Mouse (Mus musculus): ENCODE results near the gene Coro2a.

DNA sequence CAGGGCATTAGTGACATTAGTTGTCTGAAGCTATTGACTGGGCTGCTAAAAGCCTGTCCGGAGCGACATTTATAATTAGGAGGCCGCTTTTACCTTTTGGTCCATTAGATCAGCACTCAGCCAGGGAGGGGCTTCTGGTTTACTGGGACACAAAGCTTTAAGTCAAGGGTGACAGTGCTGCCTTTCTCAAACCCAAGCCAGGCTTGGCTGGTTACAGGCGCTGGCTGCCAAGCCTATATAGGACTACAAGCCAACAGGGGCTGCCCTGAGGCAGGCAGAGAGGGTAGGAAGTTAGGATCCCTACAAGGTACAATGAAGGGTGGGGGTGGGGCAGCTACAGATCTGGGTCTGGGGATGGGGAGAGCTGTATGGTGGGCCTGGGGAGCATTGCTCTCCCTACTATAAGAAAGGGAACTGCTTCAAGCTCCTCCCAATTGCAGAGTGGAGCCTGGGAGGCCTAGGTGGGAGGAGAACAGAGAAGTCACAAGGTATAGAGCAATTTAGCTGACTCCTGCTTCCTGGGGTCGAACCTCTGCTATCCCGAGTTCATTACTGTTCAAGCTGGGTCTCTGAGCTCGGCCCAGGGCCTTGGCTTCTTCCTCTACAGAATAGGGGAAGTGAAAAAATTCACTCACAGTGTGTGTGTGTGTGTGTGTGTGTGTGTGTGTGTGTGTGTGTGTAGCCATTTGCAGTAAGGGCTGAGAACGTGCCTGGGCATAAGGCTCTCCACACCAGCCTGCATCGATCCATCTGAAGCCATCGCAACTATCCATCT, 47.5 kb downstream of the Coro2a start:
- TF ChIP-seq POLR2A (IDR thresholded peaks at IDR 0.05; ENCODE audit: borderline replicate concordance, extremely low read depth, insufficient read depth, insufficient read length, poor library complexity, severe bottlenecking) (no peak), CTCF (IDR thresholded peaks at IDR 0.05; ENCODE audit: borderline replicate concordance, extremely low read depth, insufficient read depth, insufficient read length) (no peak)
